Mouse (Mus musculus): ENCODE measurements around the gene Lrrc10b. TPM values are rescaled to one million over a fixed set of nuclear protein-coding genes. Genes with fewer than 3 reads are reported as not detected.
A peak's percentile ranks its signal among the peaks of the same experiment; 100 is the strongest.

The Lrrc10b gene
- polyA plus RNA-seq, 1 experiment from 2014 or later = 3.7 TPM

GRCm38 (mm10) chr19:10486264-10486738, 29.0 kb upstream of the Lrrc10b start:
- Histone ChIP-seq H3K4me3 (ENCODE audit: low read depth, low read length) (no peak overlapping the region), H3K9me3 (ENCODE audit: low read length) (no peaks in the 10 kb centered on the region), H3K4me1 (ENCODE audit: insufficient read depth, low read depth, low read length) (no peaks in the 10 kb centered on the region), H3K27ac (ENCODE audit: low read length) (no peak overlapping the region), H3K27me3 (replicated peaks; ENCODE audit: insufficient read depth, low read length) (0 out of 2 replicates have a peak, but pooled peaks cover 2% of the 10 kb centered on the region), H3K9ac (replicated peaks; ENCODE audit: low read depth) (no peak overlapping the region), H3K36me3 (ENCODE audit: insufficient read depth, low read length) (no peaks in the 10 kb centered on the region), H3K4me2 (replicated peaks; ENCODE audit: low read depth, low read length) (no peak overlapping the region)
- DNase-seq (ENCODE audit: low spot score) = peak; percentile 76
- TF ChIP-seq EP300 (IDR thresholded peaks at IDR 0.05) = no peak
- TF ChIP-seq CTCF (IDR thresholded peaks at IDR 0.05) = peak; percentile 92
- peak; percentile 78 for ATAC-seq
- 20% methylated on average over 9 of the region's 9 CpGs for WGBS

DNA sequence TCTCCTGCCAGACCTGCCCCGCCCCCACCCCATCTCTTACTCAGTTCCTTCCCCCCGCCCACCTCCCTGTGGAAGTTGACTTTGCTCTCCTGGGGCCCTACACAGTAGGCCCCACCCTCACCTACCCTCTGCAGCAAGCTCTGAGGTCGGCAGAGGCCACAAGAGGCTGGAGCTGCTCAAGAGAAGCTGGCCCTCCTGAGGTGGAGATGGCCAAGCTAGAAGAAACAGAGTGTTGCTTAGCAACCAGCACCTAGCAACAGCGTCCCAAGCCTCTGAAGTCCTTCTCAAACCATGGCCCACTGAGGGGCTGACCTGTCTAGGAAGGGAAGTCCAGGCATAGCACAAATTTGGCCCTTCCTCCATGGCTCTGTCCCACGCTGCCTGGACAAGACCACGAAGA, 25.4 kb upstream of the Lrrc10b start, which contains the start of gene Ppp1r32:
Gene Ppp1r32 (minus strand): TSS at position 226 of the 400 bp plus-strand sequence.
- 24% methylated on average over 6 of the region's 6 CpGs for WGBS

DNA sequence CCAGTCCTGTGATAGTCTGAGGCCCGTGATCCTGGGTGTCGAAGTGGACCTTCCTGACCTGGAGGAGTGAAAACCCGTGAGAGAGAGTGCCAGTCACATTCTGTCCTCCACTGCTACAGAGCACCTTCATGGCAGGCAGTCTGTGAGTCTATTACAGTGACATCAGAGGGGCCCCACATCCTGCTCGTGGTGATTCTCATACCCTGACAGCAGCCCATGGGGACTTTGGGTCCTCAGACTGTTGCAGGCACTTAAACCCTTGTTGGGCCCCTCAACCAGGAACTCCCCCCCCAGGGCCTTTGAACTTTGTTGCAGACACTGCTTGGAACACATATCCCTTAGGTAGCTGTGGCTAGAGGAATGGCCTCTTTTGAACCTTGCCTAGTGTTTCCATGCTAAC, 22.3 kb upstream of the Lrrc10b start:
- TF ChIP-seq CTCF (IDR thresholded peaks at IDR 0.05) = no peak
- no peak for TF ChIP-seq EP300 (IDR thresholded peaks at IDR 0.05)
- no peaks in the 10 kb centered on the region for H3K27me3 ChIP-seq (replicated peaks; ENCODE audit: insufficient read depth, low read length)
- no peak overlapping the region for H3K27ac ChIP-seq (ENCODE audit: low read length)
- no peak overlapping the region for H3K9ac ChIP-seq (replicated peaks; ENCODE audit: low read depth)
- H3K9me3 ChIP-seq (ENCODE audit: low read length) = no peaks in the 10 kb centered on the region
- no peak overlapping the region for H3K4me3 ChIP-seq (ENCODE audit: low read depth, low read length)
- H3K4me1 ChIP-seq (ENCODE audit: insufficient read depth, low read depth, low read length) = no peaks in the 10 kb centered on the region
- WGBS = 56% methylated on average over 4 of the region's 4 CpGs
- no peak overlapping the region for H3K4me2 ChIP-seq (replicated peaks; ENCODE audit: low read depth, low read length)
- ATAC-seq (no peak), DNase-seq (ENCODE audit: low spot score) (no peak)
- no peaks in the 10 kb centered on the region for H3K36me3 ChIP-seq (ENCODE audit: insufficient read depth, low read length)

More for the DNA sequence above, 25.4 kb upstream of the Lrrc10b start, which contains the start of gene Ppp1r32:
- peak; percentile 50 for DNase-seq (ENCODE audit: low spot score)
- no peak within 1 kb of the TSS for H3K4me2 ChIP-seq (replicated peaks; ENCODE audit: low read depth, low read length)
- peak; percentile 70 for ATAC-seq
- H3K9me3 ChIP-seq (ENCODE audit: low read length) = no peaks in the 10 kb centered on the region
- no peak within 1 kb of the TSS for H3K27ac ChIP-seq (ENCODE audit: low read length)
- TF ChIP-seq CTCF (IDR thresholded peaks at IDR 0.05) (no peak), EP300 (IDR thresholded peaks at IDR 0.05) (no peak)
- H3K4me1 ChIP-seq (ENCODE audit: insufficient read depth, low read depth, low read length) = no peaks in the 10 kb centered on the region
- H3K27me3 ChIP-seq (replicated peaks; ENCODE audit: insufficient read depth, low read length) = 0 out of 2 replicates have a peak, but pooled peaks cover 2% of the 10 kb centered on the region
- H3K9ac ChIP-seq (replicated peaks; ENCODE audit: low read depth) = no peak within 1 kb of the TSS
- no peaks in the 10 kb centered on the region for H3K36me3 ChIP-seq (ENCODE audit: insufficient read depth, low read length)
- no peak within 1 kb of the TSS for H3K4me3 ChIP-seq (ENCODE audit: low read depth, low read length)

GRCm38 (mm10) chr19:10473779-10474178, 16.5 kb upstream of the Lrrc10b start:
- 22% methylated on average over 6 of the region's 6 CpGs for WGBS
- H3K4me1 ChIP-seq (ENCODE audit: insufficient read depth, low read depth, low read length) = no peaks in the 10 kb centered on the region
- no peaks in the 10 kb centered on the region for H3K36me3 ChIP-seq (ENCODE audit: insufficient read depth, low read length)
- no peak overlapping the region for H3K27ac ChIP-seq (ENCODE audit: low read length)
- H3K27me3 ChIP-seq (replicated peaks; ENCODE audit: insufficient read depth, low read length) = no peaks in the 10 kb centered on the region
- TF ChIP-seq EP300 (IDR thresholded peaks at IDR 0.05) (no peak), CTCF (IDR thresholded peaks at IDR 0.05) (no peak)
- no peak overlapping the region for H3K4me3 ChIP-seq (ENCODE audit: low read depth, low read length)
- no peaks in the 10 kb centered on the region for H3K9me3 ChIP-seq (ENCODE audit: low read length)
- DNase-seq (ENCODE audit: low spot score) = no peak
- ATAC-seq = no peak
- no peak overlapping the region for H3K4me2 ChIP-seq (replicated peaks; ENCODE audit: low read depth, low read length)
- H3K9ac ChIP-seq (replicated peaks; ENCODE audit: low read depth) = no peak overlapping the region

- TF ChIP-seq EP300 (IDR thresholded peaks at IDR 0.05) = no peak
- no peak for TF ChIP-seq CTCF (IDR thresholded peaks at IDR 0.05)
- no peak for ATAC-seq
- H3K4me3 ChIP-seq (ENCODE audit: low read depth, low read length) = no peak overlapping the region
- H3K9ac ChIP-seq (replicated peaks; ENCODE audit: low read depth) = no peak overlapping the region
- H3K4me2 ChIP-seq (replicated peaks; ENCODE audit: low read depth, low read length) = no peak overlapping the region
- DNase-seq (ENCODE audit: low spot score) = no peak
- no peaks in the 10 kb centered on the region for H3K9me3 ChIP-seq (ENCODE audit: low read length)
- no peaks in the 10 kb centered on the region for H3K36me3 ChIP-seq (ENCODE audit: insufficient read depth, low read length)
- no peak overlapping the region for H3K27ac ChIP-seq (ENCODE audit: low read length)
- 71% methylated on average over 3 of the region's 3 CpGs for WGBS
- no peaks in the 10 kb centered on the region for H3K27me3 ChIP-seq (replicated peaks; ENCODE audit: insufficient read depth, low read length)
- H3K4me1 ChIP-seq (ENCODE audit: insufficient read depth, low read depth, low read length) = no peaks in the 10 kb centered on the region
These were observed 15.7 kb upstream of the Lrrc10b start for GRCm38 (mm10) chr19:10472958-10473357.

- H3K9me3 ChIP-seq (ENCODE audit: low read length) = no peaks in the 10 kb centered on the region
- no peaks in the 10 kb centered on the region for H3K27me3 ChIP-seq (replicated peaks; ENCODE audit: insufficient read depth, low read length)
- DNase-seq (ENCODE audit: low spot score) (peak; percentile 36), ATAC-seq (peak; percentile 75)
- H3K4me3 ChIP-seq (ENCODE audit: low read depth, low read length) = no peak overlapping the region
- no peak overlapping the region for H3K9ac ChIP-seq (replicated peaks; ENCODE audit: low read depth)
- TF ChIP-seq CTCF (IDR thresholded peaks at IDR 0.05) = no peak
- no peak for TF ChIP-seq EP300 (IDR thresholded peaks at IDR 0.05)
- H3K4me1 ChIP-seq (ENCODE audit: insufficient read depth, low read depth, low read length) = no peaks in the 10 kb centered on the region
- 36% methylated on average over 8 of the region's 8 CpGs for WGBS
- no peak overlapping the region for H3K27ac ChIP-seq (ENCODE audit: low read length)
- no peak overlapping the region for H3K4me2 ChIP-seq (replicated peaks; ENCODE audit: low read depth, low read length)
- H3K36me3 ChIP-seq (ENCODE audit: insufficient read depth, low read length) = no peaks in the 10 kb centered on the region
These were observed 11.9 kb upstream of the Lrrc10b start for GRCm38 (mm10) chr19:10469171-10469658.

Data from lung, postnatal 0 days (tissue).